Mouse (Mus musculus): ENCODE results near the gene Olfr689.
"Not testable (repeated sequence)": the region's sequence is repeated elsewhere in the genome, so short reads cannot be mapped to it uniquely, and the experiment has no call there.

DNA sequence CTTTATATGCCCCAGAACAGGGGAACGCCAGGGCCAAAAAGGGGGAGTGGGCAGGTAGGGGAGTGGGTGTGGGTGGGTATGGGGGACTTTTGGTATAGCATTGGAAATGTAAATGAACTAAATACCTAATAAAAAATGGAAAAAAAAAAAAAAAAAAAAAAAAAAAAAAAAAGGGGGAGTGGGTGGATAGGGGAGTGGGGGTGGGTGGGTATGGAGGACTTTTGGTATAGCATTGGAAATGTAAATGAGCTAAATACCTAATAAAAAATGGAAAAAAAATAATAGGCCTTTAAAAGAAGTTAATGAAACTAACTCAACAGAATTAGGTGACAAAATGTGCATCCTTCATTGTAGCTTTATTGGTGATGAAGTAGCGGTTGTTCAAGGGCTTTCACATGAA lies 45.5 kb downstream of the Olfr689 start:
- not testable (repeated sequence) for TF ChIP-seq CTCF (IDR thresholded peaks at IDR 0.05; ENCODE audit: low read depth, low read length); TAL1 (conservative IDR thresholded peaks at IDR 0.05; ENCODE audit: low read depth, low read length); GATA1 (IDR thresholded peaks at IDR 0.05; ENCODE audit: borderline replicate concordance, low read length); POLR2AphosphoS5 (IDR thresholded peaks at IDR 0.05; ENCODE audit: insufficient replicate concordance, low read depth, low read length)

Data from G1E (cell line).